Mouse (Mus musculus) stomach, embryonic 15.5 days (tissue): ENCODE results near the gene 4931414P19Rik. TPM values are rescaled to one million over a fixed set of nuclear protein-coding genes. Genes with fewer than 3 reads are reported as not detected.

Experiments
- ATAC-seq: fragments of 200-750 bp; cut with Nextera tagmentation; 2 replicates; pipeline ENCODE4 v1.8.0; 2017; ENCODE audit warnings: low read depth, moderate number of reproducible peaks, moderate TSS enrichment; ENCODE audit not compliant: insufficient read depth, low FRiP score
- H3K27ac ChIP-seq: fragments of 300-500 bp; sonication (generic); 2 replicates; pipeline ENCODE4 v1.5.1; 2015; ENCODE audit warnings: mild to moderate bottlenecking, inconsistent platforms
- H3K27me3 ChIP-seq: fragments of 300-500 bp; sonication (generic); replicated peaks from 2 replicates; pipeline ENCODE4 v1.6.1; 2015; ENCODE audit warnings: inconsistent platforms
- H3K36me3 ChIP-seq: fragments of 300-500 bp; sonication (generic); 2 replicates; pipeline ENCODE4 v1.6.1; 2015; ENCODE audit warnings: inconsistent platforms
- H3K4me1 ChIP-seq: fragments of 300-500 bp; sonication (generic); 2 replicates; pipeline ENCODE4 v1.6.1; 2015; ENCODE audit warnings: inconsistent platforms
- H3K4me2 ChIP-seq: fragments of 300-500 bp; sonication (generic); 2 replicates; pipeline ENCODE4 v1.6.1; 2015; ENCODE audit warnings: mild to moderate bottlenecking, inconsistent platforms
- H3K4me3 ChIP-seq: fragments of 300-500 bp; sonication (generic); replicated peaks from 2 replicates; pipeline ENCODE4 v1.5.1; 2015; ENCODE audit warnings: inconsistent platforms
- H3K9ac ChIP-seq: fragments of 300-500 bp; sonication (generic); 2 replicates; pipeline ENCODE4 v1.6.1; 2015; ENCODE audit warnings: inconsistent platforms
- H3K9me3 ChIP-seq: fragments of 300-500 bp; sonication (generic); 2 replicates; pipeline ENCODE4 v1.6.1; 2016; ENCODE audit warnings: inconsistent platforms
- WGBS: fragments of 180-500 bp; shearing (Covaris S2); methylation state at CpG from one replicate; pipeline ENCODE4 v1.1.7; 2015; 5-methylcytosine and 5-hydroxymethylcytosine counted together
- microRNA counts: library from miRNA; unstranded; fragments of <30 nt; microRNA quantifications from one replicate; lab custom pipeline; 2016
- microRNA-seq: library from miRNA; unstranded; fragments of <30 nt; microRNA quantifications from one replicate; pipeline ENCODE4, GENCODE M21; 2016
- polyA plus RNA-seq: library from polyadenylated mRNA; unstranded; fragments of >200 nt; fragmentation: Nextera tagmentation; extraction: Ambion mirVana; gene quantifications from 2 replicates; pipeline ENCODE4 v1.2.1, GENCODE M21; 2015

4931414P19Rik gene
- polyA plus RNA-seq, 1 experiment from 2014 or later, result 8.3 TPM

DNA sequence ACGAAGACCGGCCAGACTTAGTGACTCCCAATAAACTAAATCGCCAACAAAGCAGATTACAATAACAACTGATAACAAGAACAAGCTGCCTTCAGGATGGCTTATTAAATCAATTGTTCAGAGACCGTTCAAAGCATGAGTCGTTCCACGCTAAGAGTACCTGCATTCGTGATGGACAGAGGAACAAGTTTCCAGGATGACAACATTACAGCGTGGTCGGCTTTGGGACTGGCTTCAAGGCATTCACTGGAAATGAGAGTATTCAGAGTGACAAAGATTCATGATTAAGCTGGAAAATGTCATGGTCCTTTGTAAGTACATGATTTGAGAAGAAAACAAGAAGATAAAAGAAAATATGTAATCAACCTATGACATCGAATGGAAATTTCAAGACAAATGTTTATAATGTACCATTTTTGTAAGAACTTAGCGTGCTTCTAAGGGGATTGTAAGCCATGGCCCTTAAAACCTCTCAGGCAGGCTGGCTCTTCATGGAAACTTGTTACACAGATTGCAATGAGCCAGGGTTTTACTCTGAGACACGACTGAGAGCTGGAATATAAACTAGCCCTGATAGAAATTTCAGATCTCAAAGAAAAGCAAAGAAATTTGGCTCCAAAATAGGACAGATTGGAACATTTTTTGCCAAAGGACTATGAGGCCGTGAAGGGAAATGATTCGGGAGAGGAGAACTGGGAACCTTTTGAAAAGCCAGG, 45.1 kb downstream of the 4931414P19Rik start:
- H3K4me2 ChIP-seq, result no peak overlapping the region
- H3K9ac ChIP-seq, result no peak overlapping the region
- H3K36me3 ChIP-seq, result no peaks in the 10 kb centered on the region
- H3K9me3 ChIP-seq, result no peaks in the 10 kb centered on the region
- H3K4me3 ChIP-seq, result no peak overlapping the region
- WGBS, result 79% methylated on average over 14 of the region's 14 CpGs
- no peaks in the 10 kb centered on the region for H3K27me3 ChIP-seq
- H3K27ac ChIP-seq, result no peak overlapping the region
- no peak for ATAC-seq
- no peaks in the 10 kb centered on the region for H3K4me1 ChIP-seq

DNA sequence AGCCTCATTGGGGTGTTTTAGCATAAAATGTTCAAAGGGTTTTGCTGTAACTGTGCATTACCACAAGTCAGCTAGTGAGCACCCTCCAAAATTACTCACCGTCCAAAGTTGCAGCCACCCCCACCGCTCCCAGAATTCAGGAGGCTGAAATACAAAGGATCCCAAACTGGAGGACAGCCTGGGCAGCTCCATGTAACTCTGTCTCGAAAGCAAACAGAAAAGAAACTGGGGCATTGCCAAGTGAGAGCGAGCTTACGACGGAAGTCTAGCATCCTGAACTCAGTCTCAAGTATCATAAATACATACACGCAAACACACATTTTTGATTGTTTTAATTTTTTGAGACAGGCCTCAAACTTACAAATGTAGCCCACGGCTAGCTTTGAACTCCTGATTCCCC, 48.5 kb downstream of the 4931414P19Rik start:
- Histone ChIP-seq H3K27me3 (no peaks in the 10 kb centered on the region), H3K9me3 (no peaks in the 10 kb centered on the region), H3K27ac (no peak overlapping the region), H3K36me3 (no peaks in the 10 kb centered on the region), H3K9ac (no peak overlapping the region), H3K4me3 (no peak overlapping the region), H3K4me1 (0 out of 2 replicates have a peak, but pooled peaks cover 3% of the 10 kb centered on the region), H3K4me2 (no peak overlapping the region)
- 73% methylated on average over 8 of the region's 8 CpGs for WGBS
- ATAC-seq, result no peak

- WGBS, result under 1% methylated on average over 76 of the region's 76 CpGs
These were observed 51.6 kb downstream of the 4931414P19Rik start, which contains the start of gene Haus4 for GRCm38 (mm10) chr14:54553975-54554769. Gene Haus4 (minus strand): TSS chr14:54554616.

GRCm38 (mm10) chr14:54553454-54553974, 52.3 kb downstream of the 4931414P19Rik start:
- ATAC-seq, result no peak
- 3% methylated on average over 21 of the region's 21 CpGs for WGBS
- H3K4me2 ChIP-seq, result peak overlapping the region; percentile 88

More at GRCm38 (mm10) chr14:54553975-54554769, 51.6 kb downstream of the 4931414P19Rik start, which contains the start of gene Haus4:
- H3K4me1 ChIP-seq, result 0 out of 2 replicates have a peak, but pooled peaks cover 3% of the 10 kb centered on the region
- 0 out of 2 replicates have a peak, but pooled peaks cover 5% of the 10 kb centered on the region for H3K36me3 ChIP-seq
- H3K4me2 ChIP-seq, result peak within 1 kb of the TSS; percentile 88
- H3K9ac ChIP-seq, result peak within 1 kb of the TSS; percentile 62
- no peaks in the 10 kb centered on the region for H3K9me3 ChIP-seq
- peak; percentile 96 for ATAC-seq
- H3K27ac ChIP-seq, result peak within 1 kb of the TSS; percentile 92
- H3K27me3 ChIP-seq, result no peaks in the 10 kb centered on the region
- peak within 1 kb of the TSS; percentile 67 for H3K4me3 ChIP-seq

DNA sequence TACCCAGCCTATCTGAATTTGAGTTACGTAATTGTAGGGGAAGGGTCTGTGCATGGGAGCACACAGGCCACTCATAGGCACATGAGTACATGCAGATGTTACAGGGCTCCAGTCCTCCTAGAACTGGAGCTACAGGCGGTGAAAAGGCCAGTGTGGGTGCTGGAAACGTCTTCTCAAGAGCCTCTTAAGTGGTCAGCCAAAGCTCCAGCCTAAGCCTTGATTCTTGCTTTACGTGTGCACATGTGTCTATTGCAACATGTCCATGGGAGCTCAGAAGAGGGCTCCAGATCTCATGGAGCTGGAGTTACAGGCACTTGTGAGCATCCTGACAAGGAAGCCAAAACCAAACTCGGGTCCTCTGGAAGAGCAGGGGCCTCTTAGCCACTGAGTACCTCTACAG, 61.1 kb downstream of the 4931414P19Rik start:
- Histone ChIP-seq H3K9ac (no peak overlapping the region), H3K4me3 (no peak overlapping the region), H3K4me1 (no peaks in the 10 kb centered on the region), H3K4me2 (no peak overlapping the region), H3K27me3 (no peaks in the 10 kb centered on the region), H3K36me3 (peaks cover 33% of the 10 kb centered on the region), H3K27ac (no peak overlapping the region), H3K9me3 (no peaks in the 10 kb centered on the region)
- WGBS, result 87% methylated on average over 5 of the region's 5 CpGs
- no peak for ATAC-seq

More at GRCm38 (mm10) chr14:54553454-54553974, 52.3 kb downstream of the 4931414P19Rik start:
- Histone ChIP-seq H3K4me1 (0 out of 2 replicates have a peak, but pooled peaks cover 3% of the 10 kb centered on the region), H3K27me3 (no peaks in the 10 kb centered on the region), H3K9ac (peak overlapping the region; percentile 62; the same call in 1 of the 2 replicates), H3K36me3 (peaks cover 11% of the 10 kb centered on the region; the same call in 1 of the 2 replicates), H3K27ac (peak overlapping the region; percentile 92), H3K9me3 (no peaks in the 10 kb centered on the region), H3K4me3 (peak overlapping the region; percentile 67)

DNA sequence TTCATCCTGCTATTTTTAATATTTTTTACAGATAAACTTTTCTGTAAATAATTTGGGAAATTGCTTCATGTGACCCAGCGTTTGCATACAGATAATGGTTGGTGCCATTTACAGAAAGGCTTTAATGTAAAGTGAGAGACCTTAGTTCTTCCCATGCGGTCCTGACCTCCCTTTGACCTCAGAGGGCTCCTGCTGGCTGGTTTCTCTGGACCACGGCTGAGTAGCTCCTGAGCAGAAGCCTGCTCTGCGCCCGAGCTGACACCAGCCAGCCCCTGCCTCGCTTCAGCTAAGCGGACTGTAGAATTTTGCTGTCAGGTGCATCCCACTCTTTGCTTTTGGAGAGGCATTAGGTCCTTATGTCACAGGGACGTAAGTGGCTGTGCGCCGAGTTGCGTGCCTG, 65.0 kb downstream of the 4931414P19Rik start:
- Histone ChIP-seq H3K4me3 (no peak overlapping the region), H3K9ac (no peak overlapping the region), H3K9me3 (no peaks in the 10 kb centered on the region), H3K4me2 (no peak overlapping the region), H3K27me3 (no peaks in the 10 kb centered on the region), H3K27ac (no peak overlapping the region), H3K4me1 (no peaks in the 10 kb centered on the region), H3K36me3 (peaks cover 11% of the 10 kb centered on the region)
- WGBS, result 66% methylated on average over 11 of the region's 11 CpGs
- ATAC-seq, result no peak

GRCm38 (mm10) chr14:54538580-54538979, 67.2 kb downstream of the 4931414P19Rik start:
- Histone ChIP-seq H3K9me3 (no peaks in the 10 kb centered on the region), H3K4me3 (no peak overlapping the region), H3K9ac (no peak overlapping the region), H3K4me2 (no peak overlapping the region), H3K27ac (no peak overlapping the region), H3K4me1 (no peaks in the 10 kb centered on the region), H3K27me3 (no peaks in the 10 kb centered on the region), H3K36me3 (peaks cover 2% of the 10 kb centered on the region)
- ATAC-seq, result no peak
- 80% methylated on average over 2 of the region's 2 CpGs for WGBS

MicroRNAs encoded within 50 kb of the gene (microRNA counts, 519-probe panel; counts per million panel counts)
- microRNA mmu-miR-686 (lab: Ali Mortazavi, UCI), result not detected

Small RNA genes within 50 kb of the gene (microRNA-seq; reads per million reads assigned to microRNA genes)
- gene Mir686, result not detected
- gene Mir6948, result not detected

Other genes starting within 250 kb of the 4931414P19Rik start
- gene Oxa1l, start 245.2 kb downstream of the 4931414P19Rik start, polyA plus RNA-seq, result 38.1 and 44.6 TPM in 2 replicates
- 17.0 and 19.9 TPM in 2 replicates for gene Slc7a7, start 188.2 kb downstream of the 4931414P19Rik start, polyA plus RNA-seq
- 273 and 275 TPM in 2 replicates for gene Mrpl52, start 179.1 kb downstream of the 4931414P19Rik start, polyA plus RNA-seq
- 126 and 139 TPM in 2 replicates for gene Mmp14, start 174.4 kb downstream of the 4931414P19Rik start, polyA plus RNA-seq
- 49.6 and 51.9 TPM in 2 replicates for gene Lrp10, start 141.9 kb downstream of the 4931414P19Rik start, polyA plus RNA-seq
- 1.6 and 2.3 TPM in 2 replicates for gene Rem2, start 129.9 kb downstream of the 4931414P19Rik start, polyA plus RNA-seq
- 66.6 and 71.7 TPM in 2 replicates for gene Prmt5, start 88.5 kb downstream of the 4931414P19Rik start, polyA plus RNA-seq
- gene Haus4, start 51.4 kb downstream of the 4931414P19Rik start, polyA plus RNA-seq, result 48.3 and 49.3 TPM in 2 replicates
- gene Ajuba, start 28.4 kb downstream of the 4931414P19Rik start, polyA plus RNA-seq, result 30.8 and 32.0 TPM in 2 replicates
- gene Psmb5, start 12.0 kb upstream of the 4931414P19Rik start, polyA plus RNA-seq, result 370 and 382 TPM in 2 replicates
- gene Psmb11, start 15.4 kb upstream of the 4931414P19Rik start, polyA plus RNA-seq, result 0.03 TPM in 2 replicates
- not detected in 2 replicates for gene Gm17606, start 35.0 kb upstream of the 4931414P19Rik start, polyA plus RNA-seq
- 3.7 and 4.5 TPM in 2 replicates for gene Cdh24, start 35.4 kb upstream of the 4931414P19Rik start, polyA plus RNA-seq
- gene 1700123O20Rik, start 80.2 kb upstream of the 4931414P19Rik start, polyA plus RNA-seq, result 79.3 and 84.8 TPM in 2 replicates
- gene Acin1, start 80.9 kb upstream of the 4931414P19Rik start, polyA plus RNA-seq, result 111 and 116 TPM in 2 replicates
- gene Gm29776, start 92.8 kb upstream of the 4931414P19Rik start, polyA plus RNA-seq, result 0.05 and 0.15 TPM in 2 replicates
- 1.3 and 1.5 TPM in 2 replicates for gene Cebpe, start 106.2 kb upstream of the 4931414P19Rik start, polyA plus RNA-seq
- 8.1 and 12.8 TPM in 2 replicates for gene Slc7a8, start 176.0 kb upstream of the 4931414P19Rik start, polyA plus RNA-seq
- gene Rnf212b, start 208.1 kb upstream of the 4931414P19Rik start, polyA plus RNA-seq, result 0.18 TPM in 1 of 2 replicates, not detected in the other